Mouse (Mus musculus) olfactory bulb, adult 2 months (tissue): ENCODE data around the gene Sik3. TPM values are rescaled to one million over a fixed set of nuclear protein-coding genes. Genes with fewer than 3 reads are reported as not detected.

Experiments
- H3K27ac ChIP-seq: fragments of 200-500 bp; 2 replicates; pipeline ENCODE4 v1.5.1; 2012; ENCODE audit warnings: low read depth, low read length; ENCODE audit not compliant: insufficient read depth
- H3K4me1 ChIP-seq: fragments of 200-500 bp; 2 replicates; pipeline ENCODE4 v1.6.1; 2012; ENCODE audit warnings: low read length; ENCODE audit not compliant: control insufficient read depth, insufficient read depth
- H3K4me3 ChIP-seq: fragments of 200-500 bp; 2 replicates; pipeline ENCODE4 v1.5.1; 2012; ENCODE audit warnings: mild to moderate bottlenecking, low read depth, low read length, moderate library complexity; ENCODE audit not compliant: insufficient read depth
- CTCF ChIP-seq: fragments of 200-500 bp; IDR thresholded peaks from 2 replicates; pipeline ENCODE4 v1.5.1; 2012; ENCODE audit warnings: low read depth, mild to moderate bottlenecking, low read length, moderate library complexity; ENCODE audit not compliant: insufficient read depth
- POLR2A ChIP-seq: fragments of 200-500 bp; IDR thresholded peaks from 2 replicates; pipeline ENCODE4 v1.6.1; 2012; ENCODE audit warnings: mild to moderate bottlenecking, low read depth, low read length, moderate library complexity; ENCODE audit not compliant: insufficient read depth
- WGBS: fragments of 180-500 bp; shearing (Covaris S2); methylation state at CpG from one replicate; pipeline ENCODE4 v1.1.7; 2018; 5-methylcytosine and 5-hydroxymethylcytosine counted together
- polyA plus RNA-seq: library from polyadenylated mRNA; stranded (reverse); fragments of >200 nt; gene quantifications from 2 replicates; pipeline ENCODE4 v1.2.4, GENCODE M21; 2012; ENCODE audit warnings: low replicate concordance; ENCODE audit not compliant: missing spikeins, insufficient read depth, insufficient read length

Gene Sik3
- polyA plus RNA-seq, 1 experiment, result 51.7 TPM

DNA sequence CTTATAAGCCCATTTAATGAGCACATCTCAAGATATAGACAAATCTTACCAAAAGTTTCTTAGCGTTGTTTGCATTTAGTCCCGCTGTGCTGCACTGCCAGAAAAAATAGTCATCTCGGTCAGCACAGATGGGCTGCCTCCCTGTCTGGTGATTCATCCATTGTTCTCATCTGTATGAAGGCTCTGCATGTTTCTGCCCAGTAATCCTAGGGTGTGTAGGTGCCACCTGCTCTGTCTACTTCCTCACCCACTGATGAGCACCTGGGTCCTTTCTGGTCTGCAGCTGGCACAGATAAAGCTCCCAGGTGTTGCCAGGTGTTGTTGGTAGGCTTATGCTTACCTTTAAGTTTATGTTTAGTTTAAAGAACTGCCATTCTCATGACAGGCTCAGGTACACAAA lies 29.8 kb downstream of the Sik3 start:
- 50% methylated on average over 3 of the region's 3 CpGs for WGBS
- H3K4me1 ChIP-seq, result peaks cover 5% of the 10 kb centered on the region
- H3K4me3 ChIP-seq, result no peak overlapping the region
- TF ChIP-seq CTCF, result no peak
- TF ChIP-seq POLR2A, result no peak
- no peak overlapping the region for H3K27ac ChIP-seq

GRCm38 (mm10) chr9:46043626-46044025 lies 31.0 kb downstream of the Sik3 start:
- Histone ChIP-seq H3K27ac (no peak overlapping the region), H3K4me1 (peaks cover 9% of the 10 kb centered on the region), H3K4me3 (no peak overlapping the region)
- no peak for TF ChIP-seq CTCF
- TF ChIP-seq POLR2A, result no peak
- WGBS, result 89% methylated on average over 8 of the region's 8 CpGs

DNA sequence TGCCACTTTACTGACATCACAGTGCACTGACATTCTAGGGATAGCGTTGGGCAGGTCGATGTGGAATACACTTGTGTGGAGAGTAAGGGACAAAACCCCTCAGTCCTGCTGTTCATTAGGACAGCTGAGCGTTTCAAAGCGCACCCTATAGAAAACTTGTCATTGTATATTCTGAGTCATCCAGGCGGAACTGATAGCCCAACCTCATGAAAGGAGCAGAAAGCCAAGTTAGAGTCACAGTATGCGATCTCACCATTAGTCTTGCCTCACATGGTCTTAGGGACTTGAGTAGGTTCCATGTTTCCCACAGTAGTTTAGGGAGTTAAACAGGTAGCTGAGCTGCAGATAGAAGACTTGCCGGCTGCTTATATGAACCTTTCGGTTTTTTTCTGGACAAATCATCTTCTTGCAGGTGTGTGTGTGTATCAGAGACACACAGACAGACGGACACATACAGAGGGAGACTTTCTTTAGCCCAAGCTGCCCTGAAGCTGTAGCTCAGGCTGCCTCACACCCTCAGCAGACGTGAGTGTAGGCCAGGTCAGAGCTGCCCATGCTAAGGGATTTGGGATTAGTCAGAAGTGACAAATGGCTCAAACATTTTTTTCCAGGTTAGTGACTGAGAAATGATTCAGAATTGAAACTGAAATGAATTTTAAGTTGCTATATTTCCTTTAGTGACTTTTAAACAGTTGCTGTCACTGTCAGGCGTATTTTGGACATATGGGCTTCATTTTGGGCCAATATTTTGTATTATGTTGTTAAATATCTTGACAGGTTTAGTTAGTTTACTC lies 34.3 kb downstream of the Sik3 start:
- peaks cover 12% of the 10 kb centered on the region; the same call in 1 of the 2 replicates for H3K4me1 ChIP-seq
- no peak overlapping the region for H3K27ac ChIP-seq
- 70% methylated on average over 11 of the region's 11 CpGs for WGBS
- no peak overlapping the region for H3K4me3 ChIP-seq
- no peak for TF ChIP-seq CTCF
- no peak for TF ChIP-seq POLR2A

GRCm38 (mm10) chr9:46049525-46049924 lies 36.9 kb downstream of the Sik3 start:
- no peak overlapping the region for H3K4me3 ChIP-seq
- H3K4me1 ChIP-seq, result peaks cover 15% of the 10 kb centered on the region; the same call in 1 of the 2 replicates
- 67% methylated on average over 7 of the region's 7 CpGs for WGBS
- H3K27ac ChIP-seq, result no peak overlapping the region
- TF ChIP-seq CTCF (no peak), POLR2A (no peak)

DNA sequence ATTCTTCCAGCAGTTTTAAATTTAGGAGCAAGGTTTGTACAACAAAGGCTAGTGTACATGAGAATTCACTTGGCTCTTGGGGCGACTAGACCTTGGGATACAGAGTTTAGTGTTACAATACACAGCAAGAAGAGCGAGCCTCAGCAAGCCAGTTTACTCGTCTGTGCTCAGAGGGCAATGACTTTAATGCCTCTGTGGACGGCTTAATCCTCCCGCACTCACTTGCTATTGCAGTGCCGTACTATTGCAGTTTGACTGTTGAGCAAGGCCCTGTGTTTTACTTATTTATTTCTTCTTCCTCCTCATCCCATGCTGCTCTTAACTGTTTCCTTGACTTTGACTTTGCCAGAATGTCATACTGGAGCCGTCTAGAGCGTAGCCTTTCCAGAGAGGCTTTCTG lies 37.6 kb downstream of the Sik3 start:
- Histone ChIP-seq H3K4me3 (no peak overlapping the region), H3K27ac (no peak overlapping the region), H3K4me1 (peaks cover 15% of the 10 kb centered on the region; the same call in 1 of the 2 replicates)
- TF ChIP-seq CTCF (no peak), POLR2A (no peak)
- 80% methylated on average over 8 of the region's 8 CpGs for WGBS

DNA sequence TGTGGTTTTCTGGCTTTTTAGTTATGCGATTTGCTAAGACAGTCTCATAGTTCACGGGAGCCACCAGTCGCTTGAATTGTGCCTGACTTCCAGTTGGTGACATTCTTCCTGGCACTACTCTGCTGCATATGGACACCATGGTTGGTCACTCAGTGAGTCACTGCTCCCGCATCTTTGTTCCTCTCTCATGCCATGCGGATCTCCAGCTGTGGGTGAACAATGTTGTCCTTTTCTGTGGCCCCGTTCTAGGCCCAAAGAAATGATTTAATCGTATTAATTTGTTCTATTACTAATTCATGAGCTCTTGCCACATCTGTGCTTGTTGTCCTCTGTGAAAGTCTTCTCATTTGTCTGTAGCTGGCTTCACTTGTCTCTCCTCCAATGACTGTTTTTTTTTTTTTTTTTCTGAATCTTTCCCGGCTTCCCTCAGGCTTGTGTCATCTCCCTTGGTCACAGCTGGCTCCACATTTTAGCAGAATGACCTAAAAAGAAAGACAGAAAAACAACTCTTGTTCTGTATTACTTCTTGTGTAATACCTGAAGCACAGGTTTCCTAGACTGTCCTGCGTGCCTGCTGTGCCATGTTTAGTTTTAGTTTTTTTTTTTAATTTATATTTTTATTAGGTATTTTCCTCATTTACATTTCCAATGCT lies 40.5 kb downstream of the Sik3 start:
- no peak overlapping the region for H3K27ac ChIP-seq
- H3K4me1 ChIP-seq, result peaks cover 20% of the 10 kb centered on the region
- no peak overlapping the region for H3K4me3 ChIP-seq
- TF ChIP-seq CTCF, result no peak
- no peak for TF ChIP-seq POLR2A
- 54% methylated on average over 9 of the region's 9 CpGs for WGBS

- 90% methylated on average over 3 of the region's 3 CpGs for WGBS
- no peak overlapping the region for H3K4me3 ChIP-seq
- H3K27ac ChIP-seq, result no peak overlapping the region
- no peak for TF ChIP-seq POLR2A
- no peak for TF ChIP-seq CTCF
- H3K4me1 ChIP-seq, result peaks cover 15% of the 10 kb centered on the region
Measured at GRCm38 (mm10) chr9:46058065-46058464, 45.4 kb downstream of the Sik3 start.

- Histone ChIP-seq H3K4me1 (peaks cover 15% of the 10 kb centered on the region), H3K4me3 (no peak overlapping the region), H3K27ac (no peak overlapping the region)
- TF ChIP-seq CTCF, result no peak
- no peak for TF ChIP-seq POLR2A
- 93% methylated on average over 2 of the region's 2 CpGs for WGBS
Measured at GRCm38 (mm10) chr9:46060249-46060648, 47.6 kb downstream of the Sik3 start.

DNA sequence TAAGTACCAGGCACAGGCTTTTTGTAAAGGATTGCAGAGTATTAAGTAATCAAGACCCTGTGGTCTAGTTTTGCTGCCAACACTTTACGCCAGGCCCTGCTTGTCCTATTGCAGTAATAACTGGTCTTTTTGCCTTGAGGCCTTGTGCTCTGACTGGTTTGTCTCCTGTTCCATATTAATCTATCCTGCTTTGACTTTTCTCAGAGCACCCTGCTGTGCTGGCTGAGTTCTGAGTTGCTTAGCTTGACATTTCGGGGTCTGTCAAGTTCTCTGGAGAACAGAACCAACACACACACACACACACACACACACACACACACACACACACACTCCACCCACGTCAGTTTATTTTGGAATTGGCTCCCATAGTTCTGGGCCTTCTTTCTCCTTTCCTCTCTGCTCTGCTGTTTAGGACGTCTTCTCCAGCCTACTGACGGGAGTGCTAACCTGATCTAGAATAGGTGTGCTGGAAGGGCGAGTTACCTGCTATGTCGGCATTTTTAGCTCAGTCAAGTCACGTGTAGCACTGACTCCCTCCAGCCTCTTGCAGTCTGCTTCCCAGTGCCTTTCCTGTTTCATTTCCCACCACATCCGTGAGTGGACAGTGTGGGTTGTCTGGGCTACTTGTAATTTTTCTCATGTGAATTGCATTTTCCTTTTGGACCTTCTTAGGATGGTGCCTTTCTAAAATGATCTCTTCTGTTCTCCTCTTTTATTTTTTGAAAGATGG lies 49.2 kb downstream of the Sik3 start:
- TF ChIP-seq CTCF, result no peak
- TF ChIP-seq POLR2A, result no peak
- Histone ChIP-seq H3K4me1 (peaks cover 8% of the 10 kb centered on the region), H3K4me3 (no peak overlapping the region), H3K27ac (peak overlapping the region; percentile 83)
- 44% methylated on average over 9 of the region's 9 CpGs for WGBS
